ENCODE assay signal across 15 mouse cellular contexts in the genomic region with DNA sequence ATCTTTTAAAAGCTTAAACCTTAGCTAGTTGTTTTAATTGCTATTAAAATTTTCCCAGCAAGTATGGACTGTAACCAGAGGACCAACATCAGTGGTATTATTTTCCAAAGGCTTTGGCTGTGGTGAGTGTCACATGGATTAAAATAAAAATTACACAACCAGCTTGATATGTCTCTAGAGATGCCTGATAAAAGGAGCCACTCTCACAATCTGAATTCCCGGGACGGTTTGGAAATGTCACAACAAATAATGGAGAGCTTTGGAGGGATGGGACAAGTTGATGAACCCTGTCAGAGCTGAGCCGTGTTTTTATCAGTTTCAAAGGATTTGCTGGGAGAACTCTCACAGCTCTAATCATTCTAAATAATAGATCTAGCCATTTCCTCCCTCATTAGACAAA.
DNase-seq lines count a peak whose midpoint lies in the region; TF ChIP-seq lines count a peak whose summit lies in the region.
"Had no signal": no experiment of that assay in that cellular context is flagged by ENCODE, and none has a peak within 500 bp of the region (broad histone marks: within the 10 kb centered on the region; RNA-seq: fewer than 3 reads in every experiment).

No protein-coding gene starts in this region.

- no peak for TF ChIP-seq CTCF in brain, embryonic 14.5 days (IDR thresholded peaks at IDR 0.05; ENCODE audit: borderline replicate concordance, extremely low read depth, insufficient read depth, insufficient read length)

- peak; percentile 2 for DNase-seq in kidney, adult 9 months
- no peak for DNase-seq in kidney, adult 11 months
- peak; percentile 56 for DNase-seq in brain, embryonic 14.5 days (ENCODE audit: low read depth)
- DNase-seq in heart, adult 9 months (ENCODE audit: low spot score in 2 of 2), result peak; percentile 50 to 52
- DNase-seq in heart, postnatal 10 days, result peak; percentile 32 to 41
- DNase-seq in cerebellum, postnatal 36 days, result no peak
- no peak for DNase-seq in right cerebral cortex, postnatal 25 days
- DNase-seq in right cerebral cortex, adult 18-20 months, result no peak
- DNase-seq: adrenal gland, adult 8-10 months; cerebellum, postnatal 10 days; gastrocnemius, postnatal 10 days; kidney, postnatal 10 days; lung, postnatal 4 days; right cerebral cortex, postnatal 4 days; thymus, adult 2 months had no signal

- intact Hi-C loops in heart, postnatal 10 days (cut with DNase I), result no loop called here

- no peak for TF ChIP-seq POLR2A in brain, embryonic 14.5 days (IDR thresholded peaks at IDR 0.05; ENCODE audit: borderline replicate concordance, extremely low read depth, insufficient read depth, insufficient read length, poor library complexity, severe bottlenecking)

Comparison
In these comparisons a context has a peak if more than half of its experiments do, and no peak if none do; other contexts are left out.
1. DNase-seq: peak in kidney, adult 9 months (single experiment), brain, embryonic 14.5 days (single experiment), heart, adult 9 months (2 of 2) and heart, postnatal 10 days (2 of 2); none in kidney, adult 11 months (single experiment), cerebellum, postnatal 36 days (0 of 2), right cerebral cortex, postnatal 25 days (single experiment) and right cerebral cortex, adult 18-20 months (single experiment).